Mouse (Mus musculus): Measurements from ENCODE around the gene Hoxd12. TPM values are rescaled to one million over a fixed set of nuclear protein-coding genes. Genes with fewer than 3 reads are reported as not detected.

The Hoxd12 gene
- polyA plus RNA-seq, 1 experiment from 2014 or later: not detected

- 1% methylated on average over 16 of the region's 16 CpGs for WGBS
- Histone ChIP-seq H3K4me3 (no peak overlapping the region), H3K9ac (replicated peaks) (no peak overlapping the region), H3K4me2 (replicated peaks) (no peak overlapping the region), H3K27me3 (peaks cover 95% of the 10 kb centered on the region), H3K27ac (replicated peaks) (no peak overlapping the region), H3K36me3 (no peaks in the 10 kb centered on the region), H3K4me1 (peaks cover 14% of the 10 kb centered on the region), H3K9me3 (no peaks in the 10 kb centered on the region)
- no peak for ATAC-seq (ENCODE audit: low FRiP score, low read depth)
These were observed 19.3 kb downstream of the Hoxd12 start for GRCm38 (mm10) chr2:74694066-74694465.

DNA sequence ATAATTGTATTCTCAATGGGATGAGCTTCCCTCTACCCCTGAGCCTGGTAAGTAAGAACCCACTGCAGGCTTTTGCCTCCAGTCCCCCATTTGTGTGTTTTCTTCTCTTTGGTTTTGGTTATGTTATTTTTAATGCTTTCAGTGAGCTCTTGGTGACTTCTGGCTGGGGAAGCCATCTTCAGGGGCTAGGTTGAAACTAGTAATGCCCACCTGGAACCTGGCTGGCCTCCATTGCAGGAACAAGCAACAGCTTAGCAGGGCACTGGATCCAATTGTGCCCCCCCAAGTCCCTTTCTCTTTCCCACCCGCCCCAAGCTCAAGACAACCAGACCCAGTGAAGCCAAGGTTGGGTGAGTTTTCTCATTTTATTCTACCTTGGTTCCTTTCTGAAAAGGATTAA, 20.6 kb downstream of the Hoxd12 start:
- Histone ChIP-seq H3K4me2 (replicated peaks) (no peak overlapping the region), H3K9me3 (no peaks in the 10 kb centered on the region), H3K4me3 (no peak overlapping the region), H3K36me3 (no peaks in the 10 kb centered on the region), H3K4me1 (peaks cover 14% of the 10 kb centered on the region), H3K27me3 (peaks cover 97% of the 10 kb centered on the region), H3K27ac (replicated peaks) (no peak overlapping the region), H3K9ac (replicated peaks) (no peak overlapping the region)
- whole genome bisulfite sequencing: 14% methylated on average over 1 of the region's 1 CpGs
- no peak for ATAC-seq (ENCODE audit: low FRiP score, low read depth)

DNA sequence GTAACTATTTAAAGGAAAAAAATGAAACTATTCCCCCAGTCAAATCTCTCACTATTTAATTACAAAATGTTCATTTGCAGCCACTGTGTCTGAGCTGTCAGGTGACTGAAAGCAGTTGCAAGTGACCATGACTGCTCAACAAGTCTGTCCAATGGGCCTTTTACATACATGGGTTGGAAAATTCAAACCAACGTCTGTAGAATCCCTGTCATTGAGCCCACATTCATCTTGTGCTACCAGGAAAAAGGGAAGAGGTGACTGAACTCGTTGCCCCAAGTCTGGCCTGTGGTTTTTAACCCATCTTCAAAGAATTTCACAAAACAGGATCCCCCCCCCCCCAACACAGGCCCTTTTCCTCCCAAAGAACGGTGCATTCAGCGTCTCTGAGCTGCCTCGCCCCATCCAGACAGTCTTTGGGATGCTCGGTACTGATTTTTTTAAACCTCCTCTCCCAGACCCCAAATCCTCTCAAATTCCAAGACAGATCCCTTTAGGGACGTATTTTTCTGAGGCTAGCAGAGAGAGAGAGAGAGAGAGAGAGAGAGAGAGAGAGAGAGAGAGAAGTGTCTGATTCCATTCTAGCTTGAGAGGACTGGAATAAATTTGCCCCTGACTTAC, 21.1 kb downstream of the Hoxd12 start:
- Histone ChIP-seq H3K9me3 (no peaks in the 10 kb centered on the region), H3K27ac (replicated peaks) (no peak overlapping the region), H3K4me3 (no peak overlapping the region), H3K9ac (replicated peaks) (no peak overlapping the region), H3K4me1 (peaks cover 14% of the 10 kb centered on the region), H3K4me2 (replicated peaks) (no peak overlapping the region), H3K27me3 (peaks cover 100% of the 10 kb centered on the region), H3K36me3 (no peaks in the 10 kb centered on the region)
- WGBS: 5% methylated on average over 7 of the region's 7 CpGs
- ATAC-seq (ENCODE audit: low FRiP score, low read depth): no peak

DNA sequence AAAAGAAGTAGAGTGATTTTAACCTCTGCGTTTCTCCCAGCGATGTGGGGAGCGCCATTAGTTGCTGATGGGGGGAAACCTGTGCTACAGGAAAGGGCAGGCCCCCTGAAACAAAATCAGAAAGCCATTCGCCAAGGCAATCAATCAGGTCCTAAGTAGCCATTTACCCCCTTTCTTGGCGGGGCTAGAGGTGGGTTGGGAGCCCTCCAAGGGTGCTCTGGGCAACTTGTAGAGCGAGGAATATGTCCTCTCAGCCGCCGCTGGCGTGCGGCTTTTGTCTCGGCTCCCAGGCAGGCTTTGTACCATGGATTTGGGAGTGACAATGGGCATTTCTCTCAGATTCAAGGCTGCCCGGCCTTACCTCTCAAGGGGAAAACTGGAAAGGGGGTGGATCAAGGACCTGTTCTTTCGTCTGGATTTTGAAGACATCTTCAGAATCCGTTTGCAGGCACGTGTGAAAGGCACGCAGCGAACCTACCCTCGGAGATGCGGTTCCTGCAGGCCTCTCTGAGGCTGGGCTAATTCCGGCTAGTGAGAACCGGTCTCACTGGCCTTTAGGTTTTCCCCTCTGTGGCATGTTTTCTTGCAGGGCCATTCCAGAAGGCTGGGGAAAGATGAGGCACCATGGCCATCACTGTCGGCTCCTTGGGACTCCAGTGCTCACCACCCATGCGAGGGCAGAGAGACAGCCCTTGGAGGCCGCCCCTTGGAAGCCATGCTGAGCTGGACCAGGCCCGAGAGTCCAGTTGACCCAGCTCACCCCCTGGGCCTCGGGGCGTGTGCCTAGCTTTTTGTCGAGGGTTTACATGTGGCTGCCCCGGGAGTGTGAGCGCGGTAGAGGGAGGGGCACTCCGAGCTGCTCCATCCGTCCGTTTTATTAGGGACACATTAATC, 21.9 kb downstream of the Hoxd12 start:
- no peak for ATAC-seq (ENCODE audit: low FRiP score, low read depth)

GRCm38 (mm10) chr2:74697567-74698121, 22.8 kb downstream of the Hoxd12 start, which contains the start of gene Hoxd9:
TSS of gene Hoxd9 (plus strand) at chr2:74697727.
- Histone ChIP-seq H3K4me1 (peaks cover 14% of the 10 kb centered on the region), H3K36me3 (no peaks in the 10 kb centered on the region), H3K4me2 (replicated peaks) (peak within 1 kb of the TSS; percentile 53), H3K4me3 (peak within 1 kb of the TSS; percentile 35), H3K27me3 (peaks cover 95% of the 10 kb centered on the region), H3K9me3 (no peaks in the 10 kb centered on the region), H3K9ac (replicated peaks) (no peak within 1 kb of the TSS), H3K27ac (replicated peaks) (no peak within 1 kb of the TSS)
- ATAC-seq (ENCODE audit: low FRiP score, low read depth): peak; percentile 78
- under 1% methylated on average over 43 of the region's 43 CpGs for WGBS

More for the DNA sequence above, 21.9 kb downstream of the Hoxd12 start:
- WGBS: under 1% methylated on average over 34 of the region's 34 CpGs
- peaks cover 99% of the 10 kb centered on the region for H3K27me3 ChIP-seq
- H3K4me3 ChIP-seq: no peak overlapping the region
- H3K27ac ChIP-seq (replicated peaks): no peak overlapping the region
- no peak overlapping the region for H3K4me2 ChIP-seq (replicated peaks)
- H3K4me1 ChIP-seq: peaks cover 14% of the 10 kb centered on the region
- no peaks in the 10 kb centered on the region for H3K9me3 ChIP-seq
- no peak overlapping the region for H3K9ac ChIP-seq (replicated peaks)
- H3K36me3 ChIP-seq: no peaks in the 10 kb centered on the region

DNA sequence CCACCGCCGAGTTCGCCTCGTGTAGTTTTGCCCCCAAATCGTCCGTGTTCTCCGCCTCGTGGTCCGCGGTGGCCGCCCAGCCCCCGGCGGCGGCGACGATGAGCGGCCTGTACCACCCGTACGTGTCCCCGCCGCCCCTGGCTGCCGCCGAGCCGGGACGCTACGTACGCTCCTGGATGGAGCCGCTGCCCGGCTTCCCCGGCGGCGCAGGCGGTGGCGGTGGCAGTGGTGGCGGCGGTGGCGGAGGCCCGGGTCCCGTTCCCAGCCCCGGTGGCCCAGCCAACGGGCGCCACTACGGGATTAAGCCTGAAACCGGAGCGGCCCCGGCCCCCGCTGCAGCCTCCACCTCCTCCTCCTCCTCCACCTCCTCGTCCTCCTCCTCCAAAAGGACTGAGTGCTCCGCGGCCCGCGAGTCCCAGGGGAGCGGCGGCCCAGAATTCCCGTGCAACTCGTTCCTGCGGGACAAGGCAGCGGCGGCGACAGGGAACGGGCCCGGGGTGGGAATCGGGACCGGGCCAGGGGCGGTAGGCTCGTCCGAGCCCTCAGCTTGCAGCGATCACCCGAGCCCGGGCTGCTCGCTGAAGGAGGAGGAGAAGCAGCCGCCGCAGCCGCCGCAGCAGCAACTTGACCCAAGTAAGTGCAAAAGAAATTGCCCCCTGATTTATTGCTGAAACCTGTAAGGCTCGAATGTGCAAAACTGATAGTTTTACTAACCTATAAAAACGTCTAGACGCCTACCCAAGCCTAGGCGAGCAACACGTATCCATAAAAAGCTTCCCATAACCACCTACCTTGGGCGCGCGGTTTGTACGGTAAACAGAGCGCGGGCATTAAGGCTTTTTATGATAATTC, 23.6 kb downstream of the Hoxd12 start:
- under 1% methylated on average over 85 of the region's 86 CpGs for WGBS
- peak overlapping the region; percentile 53 for H3K4me2 ChIP-seq (replicated peaks)

GRCm38 (mm10) chr2:74699053-74699430, 24.2 kb downstream of the Hoxd12 start:
- no peak overlapping the region for H3K4me2 ChIP-seq (replicated peaks)
- ATAC-seq (ENCODE audit: low FRiP score, low read depth): no peak
- peaks cover 93% of the 10 kb centered on the region for H3K27me3 ChIP-seq
- H3K27ac ChIP-seq (replicated peaks): no peak overlapping the region
- H3K36me3 ChIP-seq: no peaks in the 10 kb centered on the region
- whole genome bisulfite sequencing: under 1% methylated on average over 17 of the region's 17 CpGs
- H3K9me3 ChIP-seq: no peaks in the 10 kb centered on the region
- H3K9ac ChIP-seq (replicated peaks): no peak overlapping the region
- H3K4me1 ChIP-seq: peaks cover 14% of the 10 kb centered on the region
- H3K4me3 ChIP-seq: no peak overlapping the region

More for the DNA sequence above, 23.6 kb downstream of the Hoxd12 start:
- Histone ChIP-seq H3K36me3 (no peaks in the 10 kb centered on the region), H3K4me1 (peaks cover 14% of the 10 kb centered on the region), H3K9me3 (no peaks in the 10 kb centered on the region), H3K27me3 (peaks cover 93% of the 10 kb centered on the region), H3K4me3 (peak overlapping the region; percentile 35), H3K27ac (replicated peaks) (no peak overlapping the region), H3K9ac (replicated peaks) (no peak overlapping the region)
- ATAC-seq (ENCODE audit: low FRiP score, low read depth): peak; percentile 41; the same call in 1 of the 2 replicates

GRCm38 (mm10) chr2:74699664-74700545, 25.1 kb downstream of the Hoxd12 start:
- peaks cover 93% of the 10 kb centered on the region for H3K27me3 ChIP-seq
- H3K4me1 ChIP-seq: peaks cover 18% of the 10 kb centered on the region
- no peak overlapping the region for H3K4me2 ChIP-seq (replicated peaks)
- no peaks in the 10 kb centered on the region for H3K36me3 ChIP-seq
- WGBS: 2% methylated on average over 23 of the region's 23 CpGs
- H3K9ac ChIP-seq (replicated peaks): no peak overlapping the region
- no peak overlapping the region for H3K27ac ChIP-seq (replicated peaks)
- no peaks in the 10 kb centered on the region for H3K9me3 ChIP-seq
- no peak for ATAC-seq (ENCODE audit: low FRiP score, low read depth)
- H3K4me3 ChIP-seq: no peak overlapping the region

- under 1% methylated on average over 22 of the region's 22 CpGs for WGBS
- Histone ChIP-seq H3K4me3 (no peak overlapping the region), H3K27me3 (peaks cover 93% of the 10 kb centered on the region), H3K9me3 (no peaks in the 10 kb centered on the region), H3K36me3 (no peaks in the 10 kb centered on the region), H3K4me1 (peaks cover 25% of the 10 kb centered on the region), H3K27ac (replicated peaks) (no peak overlapping the region), H3K9ac (replicated peaks) (no peak overlapping the region), H3K4me2 (replicated peaks) (no peak overlapping the region)
- no peak for ATAC-seq (ENCODE audit: low FRiP score, low read depth)
These were observed 25.8 kb downstream of the Hoxd12 start for GRCm38 (mm10) chr2:74700546-74701112.

- Histone ChIP-seq H3K4me3 (no peak overlapping the region), H3K9me3 (no peaks in the 10 kb centered on the region), H3K4me1 (peaks cover 26% of the 10 kb centered on the region), H3K27me3 (peaks cover 92% of the 10 kb centered on the region), H3K9ac (replicated peaks) (no peak overlapping the region), H3K27ac (replicated peaks) (no peak overlapping the region), H3K36me3 (no peaks in the 10 kb centered on the region), H3K4me2 (replicated peaks) (no peak overlapping the region)
- ATAC-seq (ENCODE audit: low FRiP score, low read depth): no peak
- whole genome bisulfite sequencing: 12% methylated on average over 17 of the region's 17 CpGs
These were observed 27.4 kb downstream of the Hoxd12 start for GRCm38 (mm10) chr2:74701949-74702819.
